Mouse (Mus musculus): ENCODE measurements around the gene Fam53b.

- no peak for TF ChIP-seq CTCF (IDR thresholded peaks at IDR 0.05; ENCODE audit: low read depth, low read length)
- TF ChIP-seq EP300 (IDR thresholded peaks at IDR 0.05; ENCODE audit: insufficient read depth, low read depth, low read length) = no peak
Measured at GRCm38 (mm10) chr7:132806286-132806685, 7.4 kb downstream of the Fam53b start.

Data from ES-Bruce4 (cell line).